Mouse (Mus musculus) forebrain, embryonic 13.5 days (tissue): ENCODE results near the gene Nr1h4. TPM values are rescaled to one million over a fixed set of nuclear protein-coding genes. Genes with fewer than 3 reads are reported as not detected.

Source experiments
- ATAC-seq: fragments of 200-750 bp; cut with Nextera tagmentation; 2 replicates; pipeline ENCODE4 v1.8.0; 2017
- H3K27ac ChIP-seq: fragments of 300-500 bp; sonication (generic); 2 replicates; pipeline ENCODE4 v1.5.1; 2015; ENCODE audit warnings: inconsistent platforms, mild to moderate bottlenecking, moderate library complexity
- H3K27me3 ChIP-seq: fragments of 300-500 bp; sonication (generic); 2 replicates; pipeline ENCODE4 v1.6.1; 2015; ENCODE audit warnings: mild to moderate bottlenecking, inconsistent platforms
- H3K36me3 ChIP-seq: fragments of 300-500 bp; sonication (generic); 2 replicates; pipeline ENCODE4 v1.6.1; 2015; ENCODE audit warnings: mild to moderate bottlenecking, inconsistent platforms; ENCODE audit not compliant: poor library complexity, severe bottlenecking
- H3K4me1 ChIP-seq: fragments of 300-500 bp; sonication (generic); 2 replicates; pipeline ENCODE4 v1.6.1; 2015; ENCODE audit warnings: inconsistent platforms
- H3K4me2 ChIP-seq: fragments of 300-500 bp; sonication (generic); 2 replicates; pipeline ENCODE4 v1.6.1; 2015; ENCODE audit warnings: inconsistent platforms, mild to moderate bottlenecking, moderate library complexity
- H3K4me3 ChIP-seq: fragments of 300-500 bp; sonication (generic); 2 replicates; pipeline ENCODE4 v1.5.1; 2015; ENCODE audit warnings: mild to moderate bottlenecking, inconsistent platforms
- H3K9ac ChIP-seq: fragments of 300-500 bp; sonication (generic); 2 replicates; pipeline ENCODE4 v1.6.1; 2015; ENCODE audit warnings: mild to moderate bottlenecking, inconsistent platforms
- H3K9me3 ChIP-seq: fragments of 300-500 bp; sonication (generic); replicated peaks from 2 replicates; pipeline ENCODE4 v1.6.1; 2016; ENCODE audit warnings: inconsistent platforms
- WGBS: fragments of 180-500 bp; shearing (Covaris S2); methylation state at CpG from one replicate; pipeline ENCODE4 v1.1.7; 2015; 5-methylcytosine and 5-hydroxymethylcytosine counted together
- polyA plus RNA-seq: library from polyadenylated mRNA; unstranded; fragments of >200 nt; fragmentation: Nextera tagmentation; extraction: Ambion mirVana; gene quantifications from 2 replicates; pipeline ENCODE4 v1.2.1, GENCODE M21; 2015

The Nr1h4 gene
- polyA plus RNA-seq, 1 experiment from 2014 or later, result 0.10 TPM

- Histone ChIP-seq H3K27me3 (0 out of 2 replicates have a peak, but pooled peaks cover 2% of the 10 kb centered on the region), H3K27ac (no peak overlapping the region), H3K9ac (no peak overlapping the region), H3K36me3 (no peaks in the 10 kb centered on the region), H3K4me3 (no peak overlapping the region), H3K9me3 (no peaks in the 10 kb centered on the region), H3K4me1 (no peaks in the 10 kb centered on the region), H3K4me2 (no peak overlapping the region)
- ATAC-seq, result no peak
- 86% methylated on average over 11 of the region's 11 CpGs for WGBS
Observed at GRCm38 (mm10) chr10:89462890-89463289, 70.5 kb downstream of the Nr1h4 start.

DNA sequence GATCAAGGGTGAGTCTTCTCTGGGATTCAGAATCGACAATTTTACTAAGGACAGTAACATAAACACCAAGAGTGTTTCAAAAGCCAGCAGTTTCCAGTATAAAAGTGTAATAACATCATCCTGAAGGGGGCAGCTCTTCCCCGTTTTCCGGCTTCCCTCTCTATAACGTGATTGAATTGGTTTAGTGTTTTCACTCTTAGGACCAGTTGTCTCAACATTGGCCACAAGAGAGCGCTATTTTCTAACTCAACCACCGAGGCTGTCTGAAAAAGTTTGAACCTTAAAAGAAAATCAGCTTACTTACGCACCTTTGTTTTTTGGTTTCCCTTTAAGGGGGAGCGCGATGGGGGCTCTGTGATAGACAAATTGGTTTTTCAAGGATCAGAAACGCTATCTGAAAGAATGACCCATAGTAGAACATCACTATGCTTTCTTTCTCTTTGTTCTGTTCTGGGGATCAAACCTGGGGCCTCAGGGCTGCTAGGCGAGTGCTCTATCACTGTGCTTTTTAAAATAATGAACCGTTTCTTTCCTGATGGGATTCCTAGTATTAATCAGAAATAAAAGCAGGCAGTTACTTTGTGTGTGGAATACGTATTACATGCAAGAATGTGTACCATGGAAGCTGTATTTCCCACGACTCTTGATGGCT lies 71.4 kb downstream of the Nr1h4 start:
- Histone ChIP-seq H3K9me3 (no peaks in the 10 kb centered on the region), H3K27ac (no peak overlapping the region), H3K27me3 (0 out of 2 replicates have a peak, but pooled peaks cover 2% of the 10 kb centered on the region), H3K4me2 (no peak overlapping the region), H3K36me3 (no peaks in the 10 kb centered on the region), H3K4me1 (no peaks in the 10 kb centered on the region), H3K9ac (no peak overlapping the region), H3K4me3 (no peak overlapping the region)
- peak; percentile 91 for ATAC-seq
- WGBS, result 18% methylated on average over 14 of the region's 14 CpGs

GRCm38 (mm10) chr10:89460972-89461371 lies 72.4 kb downstream of the Nr1h4 start:
- WGBS, result 58% methylated on average over 11 of the region's 11 CpGs
- H3K4me1 ChIP-seq, result no peaks in the 10 kb centered on the region
- no peaks in the 10 kb centered on the region for H3K9me3 ChIP-seq
- no peaks in the 10 kb centered on the region for H3K36me3 ChIP-seq
- H3K9ac ChIP-seq, result no peak overlapping the region
- ATAC-seq, result no peak
- H3K4me2 ChIP-seq, result no peak overlapping the region
- H3K27me3 ChIP-seq, result 0 out of 2 replicates have a peak, but pooled peaks cover 2% of the 10 kb centered on the region
- H3K4me3 ChIP-seq, result no peak overlapping the region
- H3K27ac ChIP-seq, result no peak overlapping the region

GRCm38 (mm10) chr10:89458770-89459169 lies 74.6 kb downstream of the Nr1h4 start:
- no peak overlapping the region for H3K4me2 ChIP-seq
- H3K27me3 ChIP-seq, result 0 out of 2 replicates have a peak, but pooled peaks cover 2% of the 10 kb centered on the region
- no peaks in the 10 kb centered on the region for H3K4me1 ChIP-seq
- ATAC-seq, result no peak
- no peaks in the 10 kb centered on the region for H3K36me3 ChIP-seq
- 84% methylated on average over 3 of the region's 3 CpGs for WGBS
- H3K4me3 ChIP-seq, result no peak overlapping the region
- H3K9me3 ChIP-seq, result no peaks in the 10 kb centered on the region
- H3K27ac ChIP-seq, result no peak overlapping the region
- H3K9ac ChIP-seq, result no peak overlapping the region

- H3K4me1 ChIP-seq, result no peaks in the 10 kb centered on the region
- H3K9ac ChIP-seq, result no peak overlapping the region
- no peaks in the 10 kb centered on the region; the same call in 1 of the 2 replicates for H3K27me3 ChIP-seq
- H3K36me3 ChIP-seq, result no peaks in the 10 kb centered on the region
- H3K4me2 ChIP-seq, result no peak overlapping the region
- H3K4me3 ChIP-seq, result no peak overlapping the region
- H3K9me3 ChIP-seq, result no peaks in the 10 kb centered on the region
- WGBS, result 88% methylated on average over 3 of the region's 3 CpGs
- no peak for ATAC-seq
- no peak overlapping the region for H3K27ac ChIP-seq
Observed at GRCm38 (mm10) chr10:89453794-89454193, 79.6 kb downstream of the Nr1h4 start.

DNA sequence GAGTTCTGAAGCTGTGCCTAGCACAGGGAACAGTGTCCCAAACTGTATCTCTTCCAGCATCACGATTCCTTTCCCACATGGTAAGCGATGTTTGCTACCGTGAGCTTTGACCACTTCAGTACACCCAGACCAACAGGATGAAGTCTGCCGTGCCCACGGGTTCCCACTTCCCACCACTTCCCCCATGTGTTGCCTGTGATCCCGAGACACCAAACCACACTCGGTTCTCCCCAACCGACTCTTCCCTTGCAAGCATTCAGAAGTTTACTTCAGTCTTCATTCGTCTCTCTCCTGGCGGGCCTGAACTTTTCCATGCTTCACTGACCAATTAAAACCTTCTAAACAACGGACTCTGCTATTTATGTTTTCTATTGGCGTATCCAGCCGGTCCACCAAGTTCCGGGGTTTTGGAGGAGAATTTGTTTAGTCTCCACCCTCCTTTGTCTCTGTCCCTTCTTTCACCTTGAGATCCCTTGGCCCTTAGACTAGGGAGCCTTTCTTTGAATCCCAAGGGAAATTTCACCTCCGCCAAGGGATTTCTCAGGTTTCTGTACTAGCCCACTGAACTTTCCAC lies 80.2 kb downstream of the Nr1h4 start:
- Histone ChIP-seq H3K27ac (no peak overlapping the region), H3K36me3 (no peaks in the 10 kb centered on the region), H3K4me3 (no peak overlapping the region), H3K27me3 (no peaks in the 10 kb centered on the region; the same call in 1 of the 2 replicates), H3K4me1 (no peaks in the 10 kb centered on the region), H3K9me3 (no peaks in the 10 kb centered on the region), H3K9ac (no peak overlapping the region), H3K4me2 (no peak overlapping the region)
- WGBS, result 83% methylated on average over 15 of the region's 15 CpGs
- ATAC-seq, result no peak

DNA sequence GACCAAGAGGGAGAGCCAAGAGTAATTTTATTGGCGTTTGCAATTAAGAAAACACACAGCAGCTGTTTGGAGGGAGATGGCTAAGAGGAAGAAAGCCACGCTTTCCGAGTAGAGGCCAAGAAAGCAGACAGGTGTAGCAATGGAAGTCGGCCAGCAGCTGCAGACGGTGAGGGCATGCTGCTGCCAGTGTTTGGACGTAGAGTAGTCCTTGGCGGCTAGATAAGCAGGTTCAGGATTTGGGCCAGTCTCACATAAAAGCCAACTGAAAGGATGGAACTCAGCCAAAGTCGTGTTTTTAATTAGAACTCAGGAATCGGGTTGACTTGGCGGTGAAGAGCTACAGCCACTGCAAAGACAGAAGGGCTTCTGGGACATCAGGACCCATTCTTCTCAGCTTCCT lies 83.0 kb downstream of the Nr1h4 start:
- Histone ChIP-seq H3K27me3 (peaks cover under 1% of the 10 kb centered on the region), H3K4me3 (no peak overlapping the region), H3K27ac (no peak overlapping the region), H3K36me3 (no peaks in the 10 kb centered on the region), H3K9me3 (no peaks in the 10 kb centered on the region), H3K9ac (no peak overlapping the region), H3K4me2 (no peak overlapping the region), H3K4me1 (no peaks in the 10 kb centered on the region)
- ATAC-seq, result peak; percentile 83
- WGBS, result 62% methylated on average over 10 of the region's 10 CpGs

- peak overlapping the region; percentile 86 for H3K4me2 ChIP-seq
- peak overlapping the region; percentile 18; the same call in 1 of the 2 replicates for H3K9ac ChIP-seq
- H3K27me3 ChIP-seq, result peaks cover 12% of the 10 kb centered on the region
- 36% methylated on average over 3 of the region's 3 CpGs for WGBS
- H3K36me3 ChIP-seq, result no peaks in the 10 kb centered on the region
- H3K4me1 ChIP-seq, result peaks cover 16% of the 10 kb centered on the region
- no peak for ATAC-seq
- H3K4me3 ChIP-seq, result peak overlapping the region; percentile 62
- H3K9me3 ChIP-seq, result no peaks in the 10 kb centered on the region
- H3K27ac ChIP-seq, result no peak overlapping the region
Observed at GRCm38 (mm10) chr10:89444381-89444780, 89.0 kb downstream of the Nr1h4 start.

GRCm38 (mm10) chr10:89443623-89444151 lies 89.7 kb downstream of the Nr1h4 start, which contains the start of gene Gas2l3:
Gas2l3 (minus strand) TSS chr10:89443967.
- Histone ChIP-seq H3K9ac (peak within 1 kb of the TSS; percentile 72), H3K36me3 (no peaks in the 10 kb centered on the region), H3K27me3 (peaks cover 13% of the 10 kb centered on the region), H3K4me2 (peak within 1 kb of the TSS; percentile 86), H3K9me3 (no peaks in the 10 kb centered on the region), H3K4me1 (peaks cover 18% of the 10 kb centered on the region), H3K4me3 (peak within 1 kb of the TSS; percentile 62), H3K27ac (no peak within 1 kb of the TSS; the same call in 1 of the 2 replicates)
- ATAC-seq, result peak; percentile 97
- WGBS, result under 1% methylated on average over 39 of the region's 39 CpGs

- H3K4me2 ChIP-seq, result peak overlapping the region; percentile 86
- H3K27ac ChIP-seq, result no peak overlapping the region; the same call in 1 of the 2 replicates
- peak; percentile 52 for ATAC-seq
- peaks cover 21% of the 10 kb centered on the region for H3K4me1 ChIP-seq
- peak overlapping the region; percentile 72 for H3K9ac ChIP-seq
- peak overlapping the region; percentile 62 for H3K4me3 ChIP-seq
- peaks cover 16% of the 10 kb centered on the region for H3K27me3 ChIP-seq
- H3K36me3 ChIP-seq, result no peaks in the 10 kb centered on the region
- no peaks in the 10 kb centered on the region for H3K9me3 ChIP-seq
- WGBS, result 0% methylated on average over 17 of the region's 17 CpGs
Observed at GRCm38 (mm10) chr10:89443115-89443622, 90.2 kb downstream of the Nr1h4 start.

- Histone ChIP-seq H3K4me3 (peak overlapping the region; percentile 62), H3K9ac (peak overlapping the region; percentile 72), H3K27me3 (peaks cover 18% of the 10 kb centered on the region), H3K4me1 (peaks cover 27% of the 10 kb centered on the region), H3K9me3 (no peaks in the 10 kb centered on the region), H3K27ac (no peak overlapping the region), H3K4me2 (peak overlapping the region; percentile 86), H3K36me3 (no peaks in the 10 kb centered on the region)
- WGBS, result 30% methylated on average over 4 of the region's 4 CpGs
- ATAC-seq, result no peak
Observed at GRCm38 (mm10) chr10:89442640-89443039, 90.7 kb downstream of the Nr1h4 start.

DNA sequence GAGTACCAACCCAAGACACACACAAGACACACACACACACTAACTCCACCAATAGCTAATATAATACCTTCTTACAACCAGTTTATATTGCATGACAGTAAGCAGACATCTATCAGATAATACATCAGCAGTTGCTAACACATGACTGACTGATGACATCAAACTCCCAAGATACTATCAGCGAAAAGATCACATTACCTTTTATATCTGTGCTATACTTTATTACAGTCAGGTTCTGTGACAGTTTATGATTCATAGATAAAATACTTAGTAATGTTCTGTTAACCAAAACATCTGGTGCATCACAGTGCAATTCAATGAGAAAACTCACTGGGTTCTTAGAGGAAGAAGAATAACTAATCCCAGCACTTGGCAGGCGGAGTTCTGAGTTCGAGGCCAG lies 91.4 kb downstream of the Nr1h4 start:
- no peak for ATAC-seq
- no peak overlapping the region for H3K27ac ChIP-seq
- 95% methylated on average over 3 of the region's 3 CpGs for WGBS
- H3K4me1 ChIP-seq, result peaks cover 33% of the 10 kb centered on the region
- H3K27me3 ChIP-seq, result peaks cover 19% of the 10 kb centered on the region
- H3K4me3 ChIP-seq, result no peak overlapping the region
- H3K36me3 ChIP-seq, result no peaks in the 10 kb centered on the region
- H3K9me3 ChIP-seq, result no peaks in the 10 kb centered on the region
- H3K9ac ChIP-seq, result no peak overlapping the region
- H3K4me2 ChIP-seq, result no peak overlapping the region
